Mouse (Mus musculus) cerebellum, adult (tissue): ENCODE measurements at regions not wholly inside any gene's neighbourhood (a gene's known extent, or its start where the extent isn't known, plus 50 kb on each side); places are given as distances from the start of the nearest gene placed in this dataset.

Experiments used
- ATAC-seq: cut with Nextera tagmentation; 2 replicates; pipeline ENCODE4 v1.9.2; 2017; ENCODE audit warnings: mild to moderate bottlenecking, moderate library complexity, mixed read lengths; ENCODE audit not compliant: insufficient number of reproducible peaks, low FRiP score, low TSS enrichment

DNA sequence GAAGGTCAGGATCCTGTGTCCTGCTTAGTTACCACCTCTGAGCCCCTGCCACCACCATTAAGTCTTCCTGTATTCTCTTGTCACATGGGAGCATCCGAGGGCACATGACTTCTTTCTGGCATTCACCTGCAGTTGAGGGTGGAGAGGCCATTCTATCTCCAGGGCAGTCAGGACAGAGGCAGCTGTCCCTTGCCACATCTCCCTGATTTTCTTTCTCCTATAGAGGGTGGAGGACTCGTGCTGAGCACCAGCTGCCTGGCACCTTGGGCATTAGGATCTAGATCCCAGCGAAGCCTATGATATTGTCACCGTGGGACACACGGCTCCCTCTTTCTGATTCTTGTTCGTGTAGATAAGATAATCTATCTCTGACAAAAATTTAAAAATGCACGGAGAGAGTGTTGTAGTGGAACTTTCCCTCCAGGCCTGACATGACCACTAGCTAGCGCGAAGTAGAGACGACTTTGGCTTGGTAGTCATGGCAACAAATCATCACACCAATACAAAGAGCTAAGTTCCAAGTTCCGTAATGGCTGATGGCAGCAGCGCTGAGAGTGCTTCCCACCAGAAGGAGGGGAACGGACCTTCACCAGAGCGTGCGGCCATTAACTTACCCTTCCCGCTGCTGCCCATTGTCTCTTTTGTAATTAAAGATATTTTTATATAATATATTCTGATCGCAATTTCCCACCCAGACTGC lies 137.7 kb downstream of the Ipmk start:
- ATAC-seq, result no peak

GRCm38 (mm10) chr10:71489791-71490190 lies 142.2 kb downstream of the Ipmk start:
- no peak for ATAC-seq

GRCm38 (mm10) chr10:71502096-71502495 lies 154.5 kb downstream of the Ipmk start:
- ATAC-seq, result no peak

GRCm38 (mm10) chr10:71504219-71504618 lies 156.7 kb downstream of the Ipmk start:
- ATAC-seq, result no peak

DNA sequence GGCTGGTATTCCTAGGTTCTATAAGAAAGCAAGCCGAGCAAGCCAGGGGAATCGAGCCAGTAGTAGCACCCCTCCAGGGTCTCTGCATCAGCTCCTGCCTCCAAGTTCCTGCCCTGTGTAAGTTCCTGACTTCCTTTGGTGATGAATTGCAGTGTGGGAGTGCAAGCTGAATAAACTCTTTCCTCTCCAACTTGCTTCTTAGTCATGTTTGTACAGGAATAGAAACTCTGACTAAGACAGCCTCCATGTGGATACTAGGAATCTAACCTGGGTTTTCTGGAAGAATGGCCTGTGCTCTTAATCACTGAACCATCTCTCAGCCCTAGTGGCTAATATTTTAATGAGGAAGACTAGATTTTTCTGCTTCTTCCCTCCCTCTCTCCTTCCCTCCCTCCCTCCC lies 177.7 kb downstream of the Ipmk start:
- no peak for ATAC-seq

GRCm38 (mm10) chr10:71533759-71534158 lies 186.2 kb downstream of the Ipmk start:
- no peak for ATAC-seq

- ATAC-seq, result no peak
These were observed 197.9 kb downstream of the Ipmk start for GRCm38 (mm10) chr10:71545489-71545888.

- no peak for ATAC-seq
These were observed 198.9 kb downstream of the Ipmk start for GRCm38 (mm10) chr10:71546507-71546906.

DNA sequence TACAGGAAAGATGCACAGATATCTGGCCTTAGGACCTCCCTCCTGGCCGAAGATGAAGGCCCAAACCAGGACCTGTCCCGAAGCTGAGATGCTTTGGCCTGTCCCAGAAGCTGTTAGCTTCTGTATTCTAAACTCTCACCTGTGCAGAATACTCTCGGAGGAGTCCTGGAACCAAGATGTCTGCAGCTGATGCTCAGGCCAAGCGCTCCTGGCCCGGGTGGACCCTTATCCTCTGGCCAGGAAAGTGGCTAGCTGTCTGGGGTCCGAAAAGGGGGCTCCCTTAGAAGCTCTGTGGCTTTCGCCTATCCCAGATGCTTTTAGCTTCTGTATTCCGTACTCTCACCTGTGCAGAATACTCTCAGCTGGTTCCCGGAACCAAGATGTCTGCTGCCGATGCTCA lies 236.2 kb downstream of the Ipmk start:
- no peak for ATAC-seq

- ATAC-seq, result no peak
These were observed 251.0 kb downstream of the Ipmk start for GRCm38 (mm10) chr10:71598515-71598914.

GRCm38 (mm10) chr10:71613736-71614135 lies 266.2 kb downstream of the Ipmk start:
- no peak for ATAC-seq

DNA sequence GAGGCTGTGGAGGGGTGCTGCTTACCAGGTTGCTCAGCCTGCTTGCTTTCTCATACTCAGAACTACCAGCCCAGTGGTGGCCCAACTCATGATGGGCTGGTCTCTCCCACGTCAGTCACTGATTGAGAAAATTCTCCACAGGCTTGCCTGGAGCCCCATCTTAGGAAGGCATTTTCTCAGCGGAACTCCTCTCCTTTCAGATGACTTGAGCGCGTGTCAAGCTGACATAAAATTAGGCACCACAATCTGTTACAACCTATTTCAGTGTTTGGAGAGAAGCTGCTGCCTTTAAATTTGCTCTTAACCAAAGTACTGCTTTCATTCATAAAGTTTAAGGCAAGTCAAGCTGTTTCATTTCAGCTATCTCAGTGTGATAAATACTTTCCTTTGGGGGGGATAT lies 269.6 kb downstream of the Ipmk start:
- no peak for ATAC-seq

DNA sequence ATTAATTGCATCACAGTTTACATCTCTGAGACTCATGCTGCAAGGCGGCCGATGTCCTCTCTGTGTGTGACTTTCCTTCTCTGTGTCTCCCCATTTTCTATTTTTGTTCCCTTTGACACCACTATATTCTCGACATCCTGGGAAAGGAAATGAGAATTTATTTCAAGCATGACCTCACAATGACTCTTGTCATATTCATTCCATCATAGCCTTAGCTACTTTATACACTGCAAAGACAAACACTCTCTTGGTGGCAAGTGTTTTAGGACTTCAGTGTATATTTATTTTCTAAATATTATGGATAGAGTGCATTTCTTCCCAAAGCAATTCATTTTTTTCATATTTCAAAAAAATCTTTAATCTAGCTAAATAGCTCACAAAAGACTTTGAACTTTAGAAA lies 298.5 kb downstream of the Ipmk start:
- ATAC-seq, result no peak

GRCm38 (mm10) chr10:71657525-71657924 lies 310.0 kb downstream of the Ipmk start:
- no peak for ATAC-seq

DNA sequence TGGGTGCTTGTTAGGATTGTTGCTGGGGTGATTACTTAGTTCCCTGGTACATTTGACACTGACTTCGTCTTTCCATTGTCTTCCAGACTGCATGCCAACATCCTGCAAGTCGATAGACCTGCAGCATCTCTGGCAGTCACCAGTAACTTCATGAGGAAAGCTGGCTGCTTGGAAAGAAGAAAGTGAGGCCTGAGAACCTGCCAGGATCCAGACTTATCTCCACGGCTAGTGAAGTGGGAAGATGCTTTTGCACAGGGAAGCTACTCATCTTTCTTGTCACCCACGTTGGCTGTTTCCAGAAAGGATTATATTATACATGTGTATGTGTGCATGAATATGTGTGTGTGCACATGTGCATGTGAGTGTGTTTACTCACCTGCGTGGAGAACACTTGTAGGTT lies 316.0 kb downstream of the Ipmk start:
- ATAC-seq, result no peak

DNA sequence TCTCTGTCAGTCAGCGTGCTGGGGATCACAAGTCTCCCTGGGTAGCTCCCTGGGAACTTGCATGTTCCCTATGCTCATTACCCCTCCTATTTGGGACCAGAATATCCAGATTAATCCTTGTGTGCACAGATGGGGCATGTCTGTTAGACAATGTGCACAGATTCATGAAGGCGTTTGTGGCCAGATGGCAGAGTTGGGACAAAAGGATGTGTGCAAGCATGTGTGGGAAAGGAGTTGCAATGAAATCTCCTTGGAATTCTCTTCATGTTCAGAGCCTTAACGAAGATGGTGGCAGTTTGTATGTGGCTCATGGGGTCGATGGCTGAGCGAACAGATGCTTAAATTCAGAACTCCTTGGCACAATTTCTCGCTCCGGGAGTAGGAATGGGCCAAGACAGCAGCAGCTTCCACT lies 319.6 kb downstream of the Ipmk start:
- no peak for ATAC-seq

DNA sequence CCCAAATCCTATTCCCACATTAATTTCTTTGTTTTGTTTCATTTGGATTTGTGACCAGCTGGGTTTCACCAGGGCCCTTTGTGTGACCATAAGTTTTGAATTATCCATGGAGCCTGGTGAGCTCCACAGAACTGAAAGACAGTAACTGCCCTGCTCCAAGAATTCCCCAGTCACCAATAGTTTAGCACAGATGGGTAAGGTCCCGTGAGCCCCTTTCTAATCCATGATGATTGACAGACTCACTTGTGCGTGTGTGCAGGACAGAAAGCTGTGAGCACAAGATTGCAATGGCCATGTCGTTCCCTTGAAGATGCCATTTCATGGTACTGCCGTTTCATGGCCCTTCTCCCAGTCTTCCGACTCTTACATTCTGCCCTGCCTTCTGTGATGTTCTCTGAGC lies 331.7 kb downstream of the Ipmk start:
- ATAC-seq, result no peak

GRCm38 (mm10) chr10:71713456-71713855 lies 365.9 kb downstream of the Ipmk start:
- ATAC-seq, result no peak

GRCm38 (mm10) chr10:71727746-71728145 lies 380.2 kb downstream of the Ipmk start:
- ATAC-seq, result no peak

DNA sequence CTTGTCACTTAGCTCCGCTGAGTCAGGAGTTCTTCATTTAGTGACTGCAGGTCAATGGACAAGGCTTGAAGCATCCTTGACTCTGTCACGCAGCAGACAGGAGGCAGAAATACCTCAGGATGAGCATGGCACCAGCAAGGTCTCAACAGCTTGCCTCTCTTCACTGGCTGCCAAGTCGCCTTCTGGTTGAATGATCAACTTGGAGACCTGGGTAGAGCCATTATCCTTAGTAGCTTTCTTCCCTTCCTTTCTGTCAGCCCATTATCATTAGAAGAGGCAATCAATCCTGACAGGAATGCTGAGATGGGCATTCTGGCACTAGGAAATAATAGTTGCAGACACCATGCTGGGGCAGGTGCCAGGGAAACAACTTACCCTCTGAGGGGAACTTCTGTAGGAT lies 386.3 kb downstream of the Ipmk start:
- peak; percentile 84 for ATAC-seq

DNA sequence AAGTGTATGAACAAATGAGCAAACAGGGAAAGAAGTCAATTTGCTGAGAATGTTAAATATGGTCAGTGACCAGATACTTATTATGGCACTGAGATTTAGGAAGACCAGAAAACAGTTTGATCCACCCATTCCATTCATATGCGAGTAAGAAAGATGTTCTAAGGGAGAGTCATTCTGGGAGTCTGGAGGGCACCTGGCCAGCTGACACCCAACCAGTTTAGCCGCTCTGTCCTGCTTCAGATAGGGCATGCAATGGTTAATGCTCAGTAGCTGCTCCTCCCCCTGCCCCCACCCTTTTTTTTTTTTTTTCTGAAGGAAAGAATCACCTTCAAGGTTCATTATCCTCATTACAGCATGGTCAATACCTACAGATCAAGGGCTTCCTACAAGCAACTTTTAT lies 386.9 kb downstream of the Ipmk start:
- no peak for ATAC-seq

- no peak for ATAC-seq
These were observed 390.7 kb downstream of the Ipmk start for GRCm38 (mm10) chr10:71738280-71738679.
